Mouse (Mus musculus) embryonic facial prominence, embryonic 14.5 days (tissue): ENCODE measurements around the gene Ccdc107. TPM values are rescaled to one million over a fixed set of nuclear protein-coding genes. Genes with fewer than 3 reads are reported as not detected.

Experiments
- ATAC-seq: fragments of 200-750 bp; cut with Nextera tagmentation; 2 replicates; pipeline ENCODE4 v1.8.0; 2017; ENCODE audit warnings: low read depth, moderate number of reproducible peaks, moderate TSS enrichment
- DNase-seq: peaks from one replicate; pipeline ENCODE4 v3.0.0-alpha.2; 2015; ENCODE audit warnings: low spot score
- H3K27ac ChIP-seq: fragments of 300-500 bp; sonication (generic); replicated peaks from 2 replicates; pipeline ENCODE4 v1.5.1; 2014; ENCODE audit warnings: low read depth, mild to moderate bottlenecking, low read length, moderate library complexity
- H3K27me3 ChIP-seq: fragments of 300-500 bp; sonication (generic); replicated peaks from 2 replicates; pipeline ENCODE4 v1.6.1; 2014; ENCODE audit warnings: low read length; ENCODE audit not compliant: control insufficient read depth, insufficient read depth
- H3K36me3 ChIP-seq: fragments of 300-500 bp; sonication (generic); 2 replicates; pipeline ENCODE4 v1.6.1; 2014; ENCODE audit warnings: low read length, mixed read lengths; ENCODE audit not compliant: control insufficient read depth, insufficient read depth
- H3K4me1 ChIP-seq: fragments of 300-500 bp; sonication (generic); 2 replicates; pipeline ENCODE4 v1.6.1; 2014; ENCODE audit warnings: antibody characterized with exemption, low read length; ENCODE audit not compliant: control insufficient read depth, insufficient read depth
- H3K4me2 ChIP-seq: fragments of 300-500 bp; sonication (generic); 2 replicates; pipeline ENCODE4 v1.6.1; 2014; ENCODE audit warnings: low read depth, mild to moderate bottlenecking, low read length, moderate library complexity, mixed read lengths
- H3K4me3 ChIP-seq: fragments of 300-500 bp; sonication (generic); 2 replicates; pipeline ENCODE4 v1.5.1; 2014; ENCODE audit warnings: low read depth, mild to moderate bottlenecking, low read length
- H3K9ac ChIP-seq: fragments of 300-500 bp; sonication (generic); 2 replicates; pipeline ENCODE4 v1.6.1; 2014; ENCODE audit warnings: low read depth, mild to moderate bottlenecking, low read length, moderate library complexity, mixed read lengths
- H3K9me3 ChIP-seq: fragments of 300-500 bp; sonication (generic); 2 replicates; pipeline ENCODE4 v1.6.1; 2016; ENCODE audit warnings: low read length; ENCODE audit not compliant: control insufficient read depth
- WGBS: fragments of 180-500 bp; shearing (Covaris S2); extraction: QIAGEN DNeasy Blood & Tissue Kit; methylation state at CpG from one replicate; pipeline ENCODE4 v1.1.7; 2014; 5-methylcytosine and 5-hydroxymethylcytosine counted together
- polyA plus RNA-seq: library from polyadenylated mRNA; unstranded; fragments of >200 nt; fragmentation: Nextera tagmentation; extraction: Ambion mirVana; gene quantifications from 2 replicates; pipeline ENCODE4 v1.2.1, GENCODE M21; 2014

Gene Ccdc107
- polyA plus RNA-seq, 1 experiment from 2014 or later, result 68.2 TPM

DNA sequence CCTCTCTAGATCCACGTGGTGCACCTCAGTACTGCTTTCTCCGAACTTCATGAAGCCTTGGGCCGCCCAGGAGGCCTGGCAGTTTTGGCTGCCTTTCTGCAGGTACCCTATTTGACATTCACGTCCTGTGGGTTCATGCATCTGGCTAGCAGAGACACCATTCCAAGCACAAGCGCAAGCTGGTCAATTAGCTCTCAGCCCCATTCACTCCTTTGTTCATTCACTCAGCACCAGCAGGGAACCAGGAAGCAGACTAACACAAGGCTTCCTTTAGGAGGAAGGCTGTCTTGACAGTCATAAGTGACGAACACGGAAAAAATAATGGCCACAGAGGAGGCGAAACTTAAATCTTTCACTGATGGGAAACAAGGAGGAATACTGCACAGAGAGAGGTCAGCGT is 16.4 kb downstream of the Ccdc107 start:
- no peaks in the 10 kb centered on the region for H3K27me3 ChIP-seq
- WGBS, result 39% methylated on average over 9 of the region's 9 CpGs
- peak overlapping the region; percentile 47 for H3K4me3 ChIP-seq
- H3K9ac ChIP-seq, result peak overlapping the region; percentile 65
- H3K4me1 ChIP-seq, result peaks cover 18% of the 10 kb centered on the region
- no peak overlapping the region for H3K27ac ChIP-seq
- H3K4me2 ChIP-seq, result peak overlapping the region; percentile 84
- DNase-seq (no peak), ATAC-seq (no peak)
- no peaks in the 10 kb centered on the region for H3K9me3 ChIP-seq
- H3K36me3 ChIP-seq, result no peaks in the 10 kb centered on the region

DNA sequence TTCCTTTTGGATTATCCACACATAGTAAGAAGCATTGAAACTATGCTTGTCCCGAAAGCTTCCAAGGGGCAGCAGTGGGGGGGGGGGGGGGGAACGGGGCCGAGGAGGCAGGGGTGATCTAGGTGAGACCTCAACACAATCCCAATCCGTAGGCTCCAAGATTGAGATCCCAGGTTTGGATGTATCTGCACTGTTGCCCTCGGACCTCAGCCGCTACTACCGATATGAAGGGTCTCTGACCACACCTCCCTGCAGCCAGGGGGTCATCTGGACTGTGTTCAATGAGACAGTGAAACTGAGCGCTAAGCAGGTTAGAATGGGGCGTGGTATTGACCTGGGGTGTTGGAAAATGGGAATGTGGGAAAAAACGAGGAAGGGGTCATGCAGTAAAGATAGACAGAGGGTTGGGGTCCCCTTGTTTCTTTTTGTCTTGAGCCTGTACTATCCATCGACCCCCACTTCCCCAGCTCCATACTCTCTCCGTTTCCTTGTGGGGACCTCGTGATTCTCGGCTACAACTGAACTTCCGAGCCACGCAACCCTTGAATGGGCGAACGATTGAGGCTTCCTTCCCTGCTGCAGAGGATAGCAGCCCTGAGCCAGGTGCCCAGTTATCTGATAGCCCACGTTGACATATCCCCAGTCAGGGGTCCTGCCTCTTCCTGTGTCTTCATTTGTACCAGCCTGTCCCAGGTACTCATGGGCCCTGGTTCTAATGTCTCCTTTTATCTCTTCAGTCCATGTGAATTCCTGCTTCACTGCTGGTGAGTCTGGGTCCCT is 19.2 kb downstream of the Ccdc107 start:
- WGBS, result 77% methylated on average over 18 of the region's 19 CpGs
- Histone ChIP-seq H3K4me1 (peaks cover 18% of the 10 kb centered on the region), H3K27me3 (no peaks in the 10 kb centered on the region), H3K9ac (no peak overlapping the region), H3K9me3 (no peaks in the 10 kb centered on the region), H3K4me3 (no peak overlapping the region), H3K27ac (no peak overlapping the region), H3K36me3 (peaks cover 22% of the 10 kb centered on the region; the same call in 1 of the 2 replicates), H3K4me2 (no peak overlapping the region)
- DNase-seq, result no peak
- ATAC-seq, result no peak

GRCm38 (mm10) chr4:43512653-43513052 is 20.0 kb downstream of the Ccdc107 start:
- H3K4me3 ChIP-seq, result no peak overlapping the region
- DNase-seq, result no peak
- H3K9ac ChIP-seq, result no peak overlapping the region
- no peaks in the 10 kb centered on the region for H3K27me3 ChIP-seq
- ATAC-seq, result no peak
- 53% methylated on average over 7 of the region's 7 CpGs for WGBS
- H3K9me3 ChIP-seq, result no peaks in the 10 kb centered on the region
- peaks cover 28% of the 10 kb centered on the region; the same call in 1 of the 2 replicates for H3K36me3 ChIP-seq
- peaks cover 16% of the 10 kb centered on the region for H3K4me1 ChIP-seq
- H3K27ac ChIP-seq, result no peak overlapping the region
- no peak overlapping the region for H3K4me2 ChIP-seq

DNA sequence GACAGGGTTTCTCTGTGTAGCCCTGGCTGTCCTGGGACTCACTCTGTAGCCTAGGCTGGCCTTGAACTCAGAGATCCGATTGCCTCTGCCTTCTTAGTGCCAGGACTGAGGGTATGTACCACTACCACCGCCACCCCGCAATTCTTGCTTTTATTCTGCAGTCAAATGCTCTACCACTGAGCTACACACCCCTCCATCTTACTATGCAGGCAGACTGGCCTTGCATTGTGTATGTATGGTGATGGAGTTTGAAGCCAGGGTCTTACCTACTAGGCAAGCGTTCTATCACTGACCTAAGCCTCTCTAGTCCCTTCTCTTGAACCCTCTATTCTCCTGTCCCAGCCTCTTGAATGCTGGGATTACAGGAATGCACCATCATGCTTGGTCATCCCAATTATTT is 20.6 kb downstream of the Ccdc107 start:
- ATAC-seq (no peak), DNase-seq (no peak)
- Histone ChIP-seq H3K4me1 (peaks cover 10% of the 10 kb centered on the region), H3K27me3 (no peaks in the 10 kb centered on the region), H3K27ac (no peak overlapping the region), H3K9ac (no peak overlapping the region), H3K36me3 (peaks cover 28% of the 10 kb centered on the region; the same call in 1 of the 2 replicates), H3K4me2 (no peak overlapping the region), H3K9me3 (no peaks in the 10 kb centered on the region), H3K4me3 (no peak overlapping the region)
- WGBS, result 81% methylated on average over 4 of the region's 4 CpGs

GRCm38 (mm10) chr4:43513791-43514190 is 21.1 kb downstream of the Ccdc107 start:
- no peak overlapping the region for H3K27ac ChIP-seq
- 77% methylated on average over 4 of the region's 4 CpGs for WGBS
- no peak overlapping the region for H3K4me2 ChIP-seq
- DNase-seq (no peak), ATAC-seq (no peak)
- peaks cover 5% of the 10 kb centered on the region for H3K4me1 ChIP-seq
- H3K9ac ChIP-seq, result no peak overlapping the region
- no peak overlapping the region for H3K4me3 ChIP-seq
- peaks cover 31% of the 10 kb centered on the region; the same call in 1 of the 2 replicates for H3K36me3 ChIP-seq
- no peaks in the 10 kb centered on the region for H3K27me3 ChIP-seq
- H3K9me3 ChIP-seq, result no peaks in the 10 kb centered on the region

- no peaks in the 10 kb centered on the region for H3K9me3 ChIP-seq
- WGBS, result 71% methylated on average over 11 of the region's 11 CpGs
- no peak overlapping the region for H3K9ac ChIP-seq
- DNase-seq (no peak), ATAC-seq (no peak)
- H3K36me3 ChIP-seq, result peaks cover 31% of the 10 kb centered on the region; the same call in 1 of the 2 replicates
- H3K4me1 ChIP-seq, result peaks cover 5% of the 10 kb centered on the region; the same call in 1 of the 2 replicates
- H3K4me3 ChIP-seq, result no peak overlapping the region
- H3K27ac ChIP-seq, result no peak overlapping the region
- no peaks in the 10 kb centered on the region; the same call in 1 of the 2 replicates for H3K27me3 ChIP-seq
- H3K4me2 ChIP-seq, result no peak overlapping the region
Observed at GRCm38 (mm10) chr4:43515764-43516708, 23.3 kb downstream of the Ccdc107 start.

GRCm38 (mm10) chr4:43519551-43519950 is 26.9 kb downstream of the Ccdc107 start:
- Histone ChIP-seq H3K9me3 (no peaks in the 10 kb centered on the region), H3K27me3 (peaks cover 9% of the 10 kb centered on the region), H3K4me1 (peaks cover 23% of the 10 kb centered on the region), H3K9ac (no peak overlapping the region; the same call in 1 of the 2 replicates), H3K4me2 (peak overlapping the region; percentile 85), H3K4me3 (peak overlapping the region; percentile 22), H3K36me3 (peaks cover 30% of the 10 kb centered on the region; the same call in 1 of the 2 replicates), H3K27ac (no peak overlapping the region)
- 25% methylated on average over 10 of the region's 10 CpGs for WGBS
- no peak for DNase-seq
- ATAC-seq, result no peak

DNA sequence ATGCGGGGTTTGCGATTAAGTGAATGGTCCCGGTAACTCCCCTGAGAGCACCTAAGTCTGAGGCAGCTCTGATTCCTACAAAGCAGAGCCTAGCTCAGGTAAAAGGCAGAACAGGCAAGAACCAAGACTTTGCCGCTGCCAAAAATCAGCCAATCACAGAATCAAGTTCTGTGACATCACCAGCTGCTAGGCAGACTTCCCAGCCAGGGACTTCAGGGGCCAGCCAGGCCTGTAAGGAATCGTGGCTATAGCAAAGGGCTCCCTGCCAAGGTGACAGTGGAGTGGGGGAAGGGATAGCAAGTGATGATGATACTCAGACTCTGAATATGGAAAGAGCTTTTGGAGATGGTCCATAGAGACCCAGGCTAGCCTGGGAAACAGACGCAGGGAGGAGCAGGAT is 27.3 kb downstream of the Ccdc107 start:
- H3K27me3 ChIP-seq, result peaks cover 9% of the 10 kb centered on the region
- H3K4me2 ChIP-seq, result peak overlapping the region; percentile 85
- H3K9me3 ChIP-seq, result no peaks in the 10 kb centered on the region
- no peak overlapping the region; the same call in 1 of the 2 replicates for H3K9ac ChIP-seq
- H3K27ac ChIP-seq, result 0 out of 2 replicates have a peak overlapping the region, but pooled peaks have one; percentile 10
- 13% methylated on average over 6 of the region's 6 CpGs for WGBS
- peaks cover 27% of the 10 kb centered on the region; the same call in 1 of the 2 replicates for H3K36me3 ChIP-seq
- H3K4me1 ChIP-seq, result peaks cover 23% of the 10 kb centered on the region
- ATAC-seq, result peak; percentile 24; the same call in 1 of the 2 replicates
- H3K4me3 ChIP-seq, result peak overlapping the region; percentile 22
- peak; percentile 87 for DNase-seq
